Mouse (Mus musculus) inflammation-experienced regulatory T-cells, adult 6 months (primary cell): ENCODE results near the gene Pde3a. TPM values are rescaled to one million over a fixed set of nuclear protein-coding genes. Genes with fewer than 3 reads are reported as not detected.

Experiments used
- ATAC-seq: one replicate; pipeline ENCODE4 v1.8.0; 2017
- polyA plus RNA-seq, 3 experiments: library from polyadenylated mRNA; unstranded; fragments of 100-300 nt; shearing (Covaris generic); gene quantifications; one replicate each; pipeline ENCODE4 v1.2.1; 2017

Gene Pde3a
- polyA plus RNA-seq, 3 experiments from 2014 or later: not detected

DNA sequence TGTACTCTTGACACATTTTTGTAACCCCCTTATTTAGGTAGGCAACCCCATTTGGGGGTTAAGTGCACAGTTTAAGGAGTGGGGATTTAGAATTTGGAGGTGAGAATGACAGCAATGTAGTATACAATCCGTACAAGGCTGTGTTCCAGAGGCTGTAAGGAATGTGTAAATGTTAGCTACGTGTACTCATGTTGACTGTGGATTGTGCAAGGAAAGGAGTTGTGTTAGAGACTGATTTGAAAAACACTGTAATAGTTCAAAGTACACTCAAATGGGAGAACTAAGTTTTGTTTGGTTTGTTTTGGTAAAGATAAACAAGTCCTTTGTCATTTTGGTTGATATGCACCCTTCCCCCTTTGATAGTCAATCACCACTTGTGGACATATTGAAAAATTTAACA is 273.5 kb downstream of the Pde3a start:
- ATAC-seq: no peak

DNA sequence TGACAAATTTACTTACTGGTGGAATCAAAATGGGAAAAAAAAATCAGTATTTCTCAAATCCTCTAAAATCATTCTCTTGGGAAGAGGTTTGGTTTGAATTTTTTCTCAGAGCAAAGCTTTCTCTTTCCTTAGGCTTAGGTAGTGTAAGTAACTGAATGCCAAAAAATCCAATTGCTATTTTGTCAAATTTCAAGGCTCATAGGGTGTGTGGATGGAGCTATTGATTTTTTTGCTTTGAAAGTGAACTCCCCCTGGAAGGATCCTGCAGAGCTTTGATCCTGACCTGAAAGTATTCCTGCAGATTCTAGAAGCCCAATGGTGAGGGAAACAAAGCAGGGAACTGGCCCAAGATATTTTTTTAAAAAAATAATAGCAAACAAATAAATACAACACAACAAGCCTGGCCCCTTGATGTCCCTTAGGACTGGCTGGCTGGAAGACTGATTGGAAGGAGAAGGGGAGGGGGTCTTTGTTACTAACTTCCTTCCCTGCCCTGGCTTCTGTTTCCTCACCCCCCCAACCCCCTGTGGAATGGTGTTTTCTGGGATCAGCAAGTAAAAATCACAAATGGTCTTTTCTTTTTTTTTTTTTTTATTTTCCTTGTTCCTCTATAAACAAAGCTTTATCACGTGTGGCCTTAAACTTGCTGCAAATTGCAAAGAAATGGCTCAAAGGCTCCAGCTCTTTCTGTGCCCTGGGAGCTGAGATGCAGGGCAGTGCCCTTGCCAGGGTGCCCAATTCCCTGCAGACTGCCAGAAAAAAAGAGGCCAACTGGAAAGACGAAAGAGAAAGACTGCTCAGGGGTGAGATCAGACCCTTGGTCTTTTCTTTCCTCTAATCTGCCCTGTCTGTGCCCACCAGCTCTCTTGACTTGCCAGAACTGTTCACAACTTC is 274.9 kb downstream of the Pde3a start, which contains the start of gene Slco1c1:
Gene Slco1c1 (plus strand): TSS at position 622 of the 894 bp plus-strand sequence.
- ATAC-seq: no peak

DNA sequence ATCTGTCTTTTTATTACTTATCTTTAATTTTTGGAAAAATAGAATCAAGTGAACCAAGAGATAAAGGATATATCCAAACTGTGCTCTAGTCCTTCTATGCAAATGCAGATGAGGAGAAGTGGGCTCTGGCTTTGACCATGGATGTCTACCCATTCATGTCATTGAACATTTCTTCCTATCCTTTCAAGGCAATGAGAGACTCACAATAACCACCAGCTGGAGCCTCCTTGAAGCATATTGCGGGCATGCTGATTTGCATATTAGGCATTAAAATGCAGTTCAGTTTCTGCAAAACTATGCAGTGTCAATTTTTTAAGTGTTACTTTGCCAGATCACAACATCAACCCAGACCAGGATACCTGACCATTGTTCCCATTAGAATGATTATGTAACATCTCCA is 276.7 kb downstream of the Pde3a start:
- ATAC-seq: no peak

DNA sequence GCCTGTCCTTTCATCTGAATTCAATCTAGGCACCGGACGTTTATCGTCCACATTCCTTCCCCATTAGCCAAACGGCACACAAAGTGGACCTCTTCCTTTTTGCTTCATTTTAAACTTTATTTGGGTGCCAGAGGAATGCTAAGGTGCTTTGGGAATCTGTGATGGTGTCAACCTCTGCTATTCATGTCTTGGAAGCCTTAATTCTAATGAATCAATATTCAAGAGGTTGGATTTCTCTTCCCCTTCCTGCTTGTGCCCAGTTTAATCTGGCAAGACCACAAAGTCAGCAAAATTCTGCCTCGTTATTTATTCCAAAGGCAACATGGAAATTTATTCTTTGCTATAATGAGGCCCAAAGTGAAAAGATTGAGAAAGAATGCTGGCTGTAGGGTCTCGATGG is 281.8 kb downstream of the Pde3a start:
- no peak for ATAC-seq

DNA sequence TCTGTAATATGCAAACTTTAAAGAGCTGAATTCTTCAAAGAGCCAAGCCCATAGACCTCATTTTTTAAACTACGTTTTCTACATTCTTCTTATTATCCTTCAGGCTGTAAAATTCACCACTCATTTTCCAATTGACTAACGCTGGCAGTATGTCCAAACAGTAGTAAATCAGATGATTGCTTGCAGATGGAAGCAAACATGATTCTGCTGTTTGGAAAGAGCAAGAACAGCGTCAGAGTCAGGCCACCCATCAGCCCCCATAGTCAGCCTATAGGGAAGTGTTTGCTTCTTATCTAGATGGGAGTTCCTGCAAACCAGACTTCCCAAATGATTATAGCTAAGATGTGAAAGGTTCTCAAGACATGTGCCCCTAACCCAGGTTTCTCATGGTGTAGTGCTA is 288.2 kb downstream of the Pde3a start:
- ATAC-seq: no peak

DNA sequence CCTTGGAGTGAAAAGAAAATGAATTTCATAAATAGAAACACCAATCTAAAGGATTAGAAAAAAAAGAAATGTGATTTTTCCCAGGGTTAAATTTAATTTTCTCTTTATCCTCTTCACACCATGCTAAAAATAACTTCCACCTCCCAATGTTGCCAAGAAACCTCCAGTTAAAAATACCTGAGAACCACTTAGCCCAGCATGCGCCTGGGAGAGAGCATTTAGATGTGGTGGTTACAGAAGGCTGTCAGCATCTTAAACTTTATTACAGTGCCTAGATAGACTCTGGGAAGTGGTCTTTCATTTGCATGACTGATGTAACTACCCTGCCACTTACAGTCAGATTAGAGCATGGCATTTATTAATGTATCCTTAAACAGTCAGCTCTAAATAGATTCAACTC is 292.1 kb downstream of the Pde3a start:
- no peak for ATAC-seq

DNA sequence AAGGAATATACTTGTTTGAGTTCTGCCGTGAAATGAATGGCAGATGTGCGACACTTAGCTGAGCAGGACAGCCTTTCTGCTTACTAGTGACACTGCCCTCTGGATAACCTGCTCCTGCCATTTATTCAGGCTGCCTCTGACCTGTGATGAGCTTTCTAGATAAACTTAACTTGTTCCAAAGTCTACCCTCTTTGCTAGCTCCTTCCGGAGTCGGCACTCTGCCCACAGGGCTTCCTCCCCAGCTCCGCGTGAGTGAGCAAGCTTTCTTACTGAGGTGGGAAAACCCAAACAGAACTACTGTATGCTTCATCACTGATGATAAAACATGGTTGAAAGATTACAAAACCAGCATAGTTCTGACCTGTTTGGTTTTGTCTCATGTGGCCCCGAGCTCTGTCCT is 294.3 kb downstream of the Pde3a start:
- ATAC-seq: no peak
